Mouse (Mus musculus) lung, postnatal 0 days (tissue): ENCODE measurements around the gene Pif1.

Experiments
- CTCF ChIP-seq: IDR thresholded peaks from 2 replicates; pipeline ENCODE4 v1.5.1; 2016; ENCODE audit warnings: antibody characterized with exemption, mild to moderate bottlenecking
- EP300 ChIP-seq: IDR thresholded peaks from 2 replicates; pipeline ENCODE4 v1.6.1; 2016; ENCODE audit warnings: antibody characterized with exemption, mild to moderate bottlenecking, control low read depth

GRCm38 (mm10) chr9:65622826-65623225 lies 35.9 kb downstream of the Pif1 start:
- TF ChIP-seq CTCF (no peak), EP300 (no peak)
